Mouse (Mus musculus): Measurements from ENCODE around the gene Oas3.

Oas3 gene

DNA sequence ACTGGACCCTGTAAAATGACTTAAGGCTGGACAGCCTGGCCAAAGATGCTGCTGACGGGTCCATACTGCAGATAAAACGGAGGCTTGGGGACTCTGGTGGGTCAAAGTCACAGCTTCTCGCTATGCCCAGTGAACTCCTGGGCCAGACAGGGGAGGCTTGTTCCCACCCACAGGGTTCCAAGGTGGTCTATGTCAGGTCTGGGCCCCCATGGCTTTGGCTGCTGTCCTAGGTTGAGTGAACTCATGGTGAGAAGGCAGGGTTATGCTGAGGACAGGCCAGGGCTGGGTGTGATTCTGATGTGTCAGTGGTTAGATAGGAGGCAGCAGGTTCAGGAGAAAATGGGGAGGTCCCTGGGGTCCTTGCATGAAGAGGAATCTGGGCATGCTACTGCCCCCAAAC lies 73.8 kb downstream of the Oas3 start:
- no peak for DNase-seq (ENCODE audit: low read depth, low spot score)
